Comparison of ENCODE assay signal across 8 mouse cellular contexts in genomic region chr8:18345322-18345721, GRCm38 (mm10).
A peak's percentile ranks its signal among the peaks of the same experiment; 100 is the strongest.
DNase-seq lines count a peak whose midpoint lies in the region; ATAC-seq lines count a peak whose summit lies in the region.

No protein-coding gene starts in this region.

- H3K36me3 ChIP-seq in midbrain, embryonic 11.5 days (ENCODE audit: control insufficient read depth, insufficient read depth, low read length) = no peaks in the 10 kb centered on the region
- no peaks in the 10 kb centered on the region for H3K36me3 ChIP-seq in stomach, embryonic 15.5 days

- H3K4me1 ChIP-seq in midbrain, embryonic 11.5 days (ENCODE audit: control insufficient read depth, insufficient read depth, low read length) = no peaks in the 10 kb centered on the region
- H3K4me1 ChIP-seq in stomach, embryonic 15.5 days = no peaks in the 10 kb centered on the region

- no peaks in the 10 kb centered on the region for H3K27me3 ChIP-seq in midbrain, embryonic 11.5 days (ENCODE audit: control insufficient read depth, insufficient read depth, low read length)
- H3K27me3 ChIP-seq in stomach, embryonic 15.5 days (replicated peaks) = no peaks in the 10 kb centered on the region

- ATAC-seq in common myeloid progenitor, adult 5-6 weeks (replicated peaks; ENCODE audit: low read depth, poor library complexity, severe bottlenecking) = peak; percentile 87
- peak; percentile 90 for ATAC-seq in midbrain, embryonic 11.5 days (ENCODE audit: low FRiP score)
- 0 out of 2 replicates have a peak, but pooled peaks have one; percentile 35 for ATAC-seq in stomach, embryonic 15.5 days (ENCODE audit: insufficient read depth, low FRiP score, low read depth)

- 31% methylated on average over 6 of the region's 6 CpGs for WGBS in midbrain, embryonic 11.5 days
- 32% methylated on average over 6 of the region's 6 CpGs for WGBS in stomach, embryonic 15.5 days

- H3K9ac ChIP-seq in midbrain, embryonic 11.5 days (ENCODE audit: low read length) = no peak overlapping the region
- no peak overlapping the region for H3K9ac ChIP-seq in stomach, embryonic 15.5 days

- no peak overlapping the region for H3K4me3 ChIP-seq in midbrain, embryonic 11.5 days (ENCODE audit: low read depth, low read length)
- H3K4me3 ChIP-seq in stomach, embryonic 15.5 days (replicated peaks) = no peak overlapping the region

- H3K27ac ChIP-seq in midbrain, embryonic 11.5 days (ENCODE audit: low read depth, low read length) = no peak overlapping the region
- no peak overlapping the region for H3K27ac ChIP-seq in stomach, embryonic 15.5 days

- DNase-seq in heart, adult 11 months = peak; percentile 35
- DNase-seq in heart, adult 9 months (ENCODE audit: low spot score in 2 of 2) = no peak
- DNase-seq in WW6 (ENCODE audit: low read depth, low spot score) = peak; percentile 28
- peak; percentile 57 for DNase-seq in heart, postnatal 4 days
- peak; percentile 25 to 61 for DNase-seq in layer of hippocampus, adult 8-10 months (ENCODE audit: low spot score in 2 of 2)
- peak; percentile 88 for DNase-seq in midbrain, embryonic 11.5 days (ENCODE audit: low spot score, missing footprints)

- no peaks in the 10 kb centered on the region for H3K9me3 ChIP-seq in midbrain, embryonic 11.5 days (ENCODE audit: control insufficient read depth, low read length)
- H3K9me3 ChIP-seq in stomach, embryonic 15.5 days = no peaks in the 10 kb centered on the region

- H3K4me2 ChIP-seq in midbrain, embryonic 11.5 days = no peak overlapping the region
- no peak overlapping the region for H3K4me2 ChIP-seq in stomach, embryonic 15.5 days

Comparison
In these comparisons a context has a peak if more than half of its experiments do, and no peak if none do; other contexts are left out.
1. DNase-seq: peak in heart, adult 11 months (single experiment), WW6 (single experiment), heart, postnatal 4 days (single experiment), layer of hippocampus, adult 8-10 months (2 of 2) and midbrain, embryonic 11.5 days (single experiment); none in heart, adult 9 months (0 of 2).
2. ATAC-seq: peak in every context shown above with its lines; median percentile 90 in midbrain, embryonic 11.5 days; 87 in common myeloid progenitor, adult 5-6 weeks; 35 in stomach, embryonic 15.5 days.